Mouse (Mus musculus): ENCODE measurements at regions not wholly inside any gene's neighbourhood (a gene's known extent, or its start where the extent isn't known, plus 50 kb on each side); places are given as distances from the start of the nearest gene placed in this dataset.

DNA sequence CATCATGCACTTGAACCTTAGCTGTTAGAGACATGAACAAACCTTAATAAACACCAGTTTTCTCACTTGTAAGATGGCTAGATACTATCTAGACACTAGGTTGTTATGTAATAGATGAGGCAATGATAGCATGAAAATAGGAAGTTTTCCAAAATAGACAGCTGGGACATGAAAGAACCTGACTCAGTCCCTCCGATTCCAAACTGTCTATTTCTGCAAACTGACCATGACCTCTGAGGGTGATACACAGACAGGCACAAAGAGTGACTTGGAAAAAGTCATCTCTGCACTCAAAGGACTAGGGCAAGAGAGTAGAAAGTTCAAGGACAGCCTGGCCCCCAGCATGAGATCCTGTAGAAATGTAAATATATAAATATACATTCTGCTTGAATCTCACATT, 115.9 kb downstream of the Kctd12 start:
- 45% methylated on average over 1 of the region's 1 CpGs for WGBS (ENCODE audit: insufficient replicate concordance)

DNA sequence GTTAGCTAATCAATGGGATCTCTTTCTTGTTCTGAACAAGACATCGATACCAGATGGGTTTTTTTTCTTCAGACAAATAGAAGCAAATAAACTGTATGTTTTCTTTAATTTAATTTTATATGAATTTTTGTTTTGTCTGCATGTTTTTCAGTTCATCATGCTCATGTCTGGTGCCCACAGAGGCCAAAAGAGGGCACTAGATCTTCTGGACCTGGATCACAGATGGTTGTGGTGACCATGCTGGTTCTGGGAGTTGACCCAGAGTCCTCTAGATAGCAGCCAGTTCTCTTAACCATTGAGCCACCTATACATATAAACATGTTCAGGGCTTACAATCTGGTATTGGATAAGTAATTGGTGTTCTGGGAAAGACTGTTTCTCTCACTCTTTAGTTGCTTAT, 120.7 kb downstream of the Kctd12 start:
- no peaks in the 10 kb centered on the region for H3K36me3 ChIP-seq (ENCODE audit: control insufficient read depth, insufficient read depth)
- H3K4me3 ChIP-seq (ENCODE audit: low read depth, low read length): no peak overlapping the region
- no peak overlapping the region for H3K4me2 ChIP-seq (ENCODE audit: low read depth, low read length)
- no peaks in the 10 kb centered on the region for H3K4me1 ChIP-seq (ENCODE audit: control insufficient read depth, low read depth, low read length)
- H3K27ac ChIP-seq (ENCODE audit: low read length): no peak overlapping the region
- 64% methylated on average over 1 of the region's 1 CpGs for WGBS (ENCODE audit: insufficient replicate concordance)
- H3K9ac ChIP-seq (ENCODE audit: low read depth, low read length): no peak overlapping the region
- ATAC-seq (ENCODE audit: low read depth): no peak
- no peaks in the 10 kb centered on the region for H3K27me3 ChIP-seq (ENCODE audit: control insufficient read depth, insufficient read depth, low read depth, low read length)
- H3K9me3 ChIP-seq (replicated peaks; ENCODE audit: control insufficient read depth, low read length): no peaks in the 10 kb centered on the region

More for the DNA sequence above, 115.9 kb downstream of the Kctd12 start:
- Histone ChIP-seq H3K4me2 (ENCODE audit: low read depth, low read length) (no peak overlapping the region), H3K4me1 (ENCODE audit: control insufficient read depth, low read depth, low read length) (no peaks in the 10 kb centered on the region), H3K9me3 (replicated peaks; ENCODE audit: control insufficient read depth, low read length) (no peaks in the 10 kb centered on the region), H3K27me3 (ENCODE audit: control insufficient read depth, insufficient read depth, low read depth, low read length) (no peaks in the 10 kb centered on the region), H3K4me3 (ENCODE audit: low read depth, low read length) (no peak overlapping the region), H3K9ac (ENCODE audit: low read depth, low read length) (no peak overlapping the region), H3K36me3 (ENCODE audit: control insufficient read depth, insufficient read depth) (no peaks in the 10 kb centered on the region), H3K27ac (ENCODE audit: low read length) (no peak overlapping the region)
- no peak for ATAC-seq (ENCODE audit: low read depth)

DNA sequence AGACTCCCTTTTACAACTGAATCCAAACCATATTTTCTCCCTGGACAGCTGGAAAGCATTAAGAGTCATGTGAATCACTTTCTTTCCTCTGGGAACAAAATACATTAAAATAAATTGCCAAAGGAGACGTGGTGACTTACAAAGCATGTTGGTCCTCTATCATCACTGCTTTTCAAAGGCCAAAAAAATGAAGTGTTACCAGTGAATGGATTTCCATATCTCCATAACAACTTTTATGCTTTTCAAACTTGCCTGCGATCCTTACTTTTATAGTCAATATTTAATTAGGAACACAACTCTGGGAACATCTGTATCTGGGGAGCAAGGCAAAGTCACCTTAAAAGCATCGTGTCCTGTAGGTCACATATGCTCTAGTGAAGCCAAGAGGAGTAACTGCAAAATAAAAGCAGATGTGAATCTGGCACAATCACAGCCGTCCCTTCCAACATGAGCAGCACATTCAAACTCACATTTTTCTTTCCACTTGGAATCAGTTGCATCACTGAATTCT, 123.0 kb downstream of the Kctd12 start:
- H3K4me1 ChIP-seq (ENCODE audit: control insufficient read depth, low read depth, low read length): no peaks in the 10 kb centered on the region
- H3K9me3 ChIP-seq (replicated peaks; ENCODE audit: control insufficient read depth, low read length): no peaks in the 10 kb centered on the region
- H3K4me3 ChIP-seq (ENCODE audit: low read depth, low read length): no peak overlapping the region
- H3K9ac ChIP-seq (ENCODE audit: low read depth, low read length): no peak overlapping the region
- no peak for ATAC-seq (ENCODE audit: low read depth)
- no peak overlapping the region for H3K4me2 ChIP-seq (ENCODE audit: low read depth, low read length)
- WGBS (ENCODE audit: insufficient replicate concordance): 60% methylated on average over 4 of the region's 4 CpGs
- no peak overlapping the region for H3K27ac ChIP-seq (ENCODE audit: low read length)
- H3K27me3 ChIP-seq (ENCODE audit: control insufficient read depth, insufficient read depth, low read depth, low read length): no peaks in the 10 kb centered on the region
- no peaks in the 10 kb centered on the region for H3K36me3 ChIP-seq (ENCODE audit: control insufficient read depth, insufficient read depth)

DNA sequence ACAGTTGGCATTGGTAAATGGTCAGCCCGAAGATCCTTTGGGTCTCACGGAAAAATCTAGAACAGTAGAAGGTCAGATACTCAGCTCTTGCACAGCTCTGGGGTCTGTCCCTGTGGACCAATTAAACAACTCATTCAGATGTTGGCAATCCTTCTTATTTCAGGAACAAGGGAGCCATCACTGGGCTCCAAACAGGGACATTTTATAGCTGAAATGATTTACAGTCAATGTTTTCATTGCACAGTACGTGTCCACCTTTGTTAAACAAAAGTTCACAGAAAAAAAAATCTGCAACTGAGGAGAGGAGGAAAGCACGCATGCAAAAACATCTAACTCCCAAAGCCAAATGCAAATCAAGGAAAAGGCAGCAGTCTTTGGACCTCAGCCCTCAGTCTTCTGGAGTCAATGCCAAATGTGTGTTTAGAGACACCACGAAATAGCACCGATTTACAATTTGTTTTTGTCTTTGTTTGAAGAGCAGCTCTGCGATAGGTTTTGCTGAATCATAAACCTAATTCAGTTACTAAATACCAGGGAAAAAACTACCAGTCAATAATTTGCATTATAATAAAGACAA, 127.1 kb downstream of the Kctd12 start:
- Histone ChIP-seq H3K4me1 (ENCODE audit: control insufficient read depth, low read depth, low read length) (no peaks in the 10 kb centered on the region), H3K27me3 (ENCODE audit: control insufficient read depth, insufficient read depth, low read depth, low read length) (no peaks in the 10 kb centered on the region), H3K9ac (ENCODE audit: low read depth, low read length) (no peak overlapping the region), H3K4me2 (ENCODE audit: low read depth, low read length) (no peak overlapping the region), H3K4me3 (ENCODE audit: low read depth, low read length) (no peak overlapping the region), H3K9me3 (replicated peaks; ENCODE audit: control insufficient read depth, low read length) (no peaks in the 10 kb centered on the region), H3K36me3 (ENCODE audit: control insufficient read depth, insufficient read depth) (no peaks in the 10 kb centered on the region), H3K27ac (ENCODE audit: low read length) (no peak overlapping the region)
- no peak for ATAC-seq (ENCODE audit: low read depth)
- 67% methylated on average over 7 of the region's 7 CpGs for WGBS (ENCODE audit: insufficient replicate concordance)

DNA sequence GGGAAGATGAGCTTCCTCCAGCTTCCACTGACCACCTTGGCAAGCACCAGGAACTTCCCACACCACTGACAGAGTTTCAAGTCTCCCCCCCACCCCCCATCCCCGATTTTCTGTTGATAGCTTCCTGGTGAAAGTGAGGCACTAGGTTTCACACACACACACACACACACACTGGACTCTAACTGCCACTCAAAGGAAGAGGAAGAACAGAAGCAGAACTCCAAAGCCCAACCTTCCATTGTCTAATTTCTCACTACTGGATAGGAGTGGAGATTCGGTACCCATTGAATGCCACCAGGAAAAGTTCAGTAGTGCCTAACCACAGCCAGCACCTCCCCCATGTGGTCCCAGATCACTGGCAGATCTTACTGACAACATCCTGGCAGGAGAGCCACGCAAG, 138.7 kb downstream of the Kctd12 start:
- no peak overlapping the region for H3K4me3 ChIP-seq (ENCODE audit: low read depth, low read length)
- no peaks in the 10 kb centered on the region for H3K27me3 ChIP-seq (ENCODE audit: control insufficient read depth, insufficient read depth, low read depth, low read length)
- H3K4me2 ChIP-seq (ENCODE audit: low read depth, low read length): no peak overlapping the region
- no peaks in the 10 kb centered on the region for H3K4me1 ChIP-seq (ENCODE audit: control insufficient read depth, low read depth, low read length)
- no peak overlapping the region for H3K9ac ChIP-seq (ENCODE audit: low read depth, low read length)
- H3K36me3 ChIP-seq (ENCODE audit: control insufficient read depth, insufficient read depth): no peaks in the 10 kb centered on the region
- no peak overlapping the region for H3K27ac ChIP-seq (ENCODE audit: low read length)
- 22% methylated on average over 3 of the region's 3 CpGs for WGBS (ENCODE audit: insufficient replicate concordance)
- no peak for ATAC-seq (ENCODE audit: low read depth)
- H3K9me3 ChIP-seq (replicated peaks; ENCODE audit: control insufficient read depth, low read length): no peaks in the 10 kb centered on the region

DNA sequence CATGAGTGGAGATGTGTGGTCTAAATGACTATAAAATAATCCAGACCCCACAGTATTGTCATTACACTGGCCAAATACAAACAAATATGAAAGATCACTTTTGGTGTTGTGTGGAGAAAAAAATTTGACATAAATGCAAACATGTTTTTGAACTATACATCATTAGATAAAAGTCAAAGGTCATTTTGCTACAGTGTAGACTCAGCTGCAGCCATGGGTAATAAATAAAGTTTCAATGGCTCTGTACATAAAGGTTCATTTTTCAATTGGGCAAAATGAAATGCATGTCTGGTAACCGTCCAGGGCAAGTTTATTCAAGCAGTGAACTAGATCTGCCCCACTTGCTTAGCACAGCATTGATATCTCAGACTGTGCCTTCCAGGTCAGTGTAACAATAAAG, 144.8 kb downstream of the Kctd12 start:
- Histone ChIP-seq H3K9me3 (replicated peaks; ENCODE audit: control insufficient read depth, low read length) (no peaks in the 10 kb centered on the region), H3K27ac (ENCODE audit: low read length) (no peak overlapping the region), H3K4me3 (ENCODE audit: low read depth, low read length) (no peak overlapping the region), H3K9ac (ENCODE audit: low read depth, low read length) (no peak overlapping the region), H3K4me2 (ENCODE audit: low read depth, low read length) (no peak overlapping the region), H3K36me3 (ENCODE audit: control insufficient read depth, insufficient read depth) (no peaks in the 10 kb centered on the region), H3K4me1 (ENCODE audit: control insufficient read depth, low read depth, low read length) (no peaks in the 10 kb centered on the region), H3K27me3 (ENCODE audit: control insufficient read depth, insufficient read depth, low read depth, low read length) (no peaks in the 10 kb centered on the region)
- 58% methylated on average over 1 of the region's 1 CpGs for WGBS (ENCODE audit: insufficient replicate concordance)
- ATAC-seq (ENCODE audit: low read depth): no peak

DNA sequence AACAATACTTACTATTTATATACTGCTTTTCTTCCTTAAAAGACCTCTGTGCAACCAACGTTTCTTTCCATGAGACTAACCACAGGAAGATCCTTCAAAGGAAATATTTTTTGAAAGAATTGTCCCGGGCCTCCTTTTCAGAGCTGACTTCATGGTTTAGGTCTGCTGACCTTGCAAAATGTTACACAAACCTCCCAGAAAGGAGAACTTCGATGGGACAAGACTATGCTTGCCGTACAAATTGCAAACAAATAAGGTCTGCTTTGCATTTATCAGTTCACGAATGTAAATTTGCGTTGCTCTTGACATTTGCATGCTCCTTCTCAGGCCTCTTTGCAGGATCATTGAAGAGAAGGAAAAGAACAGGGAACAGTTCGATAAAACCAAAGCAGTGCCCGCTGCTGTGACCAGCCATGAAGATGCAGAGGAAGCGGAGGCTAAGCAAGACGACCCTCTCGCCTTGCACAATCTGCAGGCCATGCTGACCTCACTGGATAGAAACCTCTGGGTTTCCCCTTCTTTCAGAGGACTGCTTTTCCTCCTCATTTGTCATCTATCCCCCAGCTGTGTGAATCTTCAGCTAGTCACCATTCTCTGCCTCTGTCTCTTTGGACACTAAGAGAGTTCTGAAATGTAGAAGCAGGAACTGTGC, 147.2 kb downstream of the Kctd12 start:
- Histone ChIP-seq H3K4me2 (ENCODE audit: low read depth, low read length) (no peak overlapping the region), H3K36me3 (ENCODE audit: control insufficient read depth, insufficient read depth) (no peaks in the 10 kb centered on the region), H3K9ac (ENCODE audit: low read depth, low read length) (no peak overlapping the region), H3K4me3 (ENCODE audit: low read depth, low read length) (no peak overlapping the region), H3K4me1 (ENCODE audit: control insufficient read depth, low read depth, low read length) (no peaks in the 10 kb centered on the region), H3K27me3 (ENCODE audit: control insufficient read depth, insufficient read depth, low read depth, low read length) (no peaks in the 10 kb centered on the region), H3K9me3 (replicated peaks; ENCODE audit: control insufficient read depth, low read length) (no peaks in the 10 kb centered on the region), H3K27ac (ENCODE audit: low read length) (peak overlapping the region; percentile 14; the same call in 1 of the 2 replicates)
- WGBS (ENCODE audit: insufficient replicate concordance): 29% methylated on average over 11 of the region's 11 CpGs
- ATAC-seq (ENCODE audit: low read depth): 0 out of 2 replicates have a peak, but pooled peaks have one; percentile 41

DNA sequence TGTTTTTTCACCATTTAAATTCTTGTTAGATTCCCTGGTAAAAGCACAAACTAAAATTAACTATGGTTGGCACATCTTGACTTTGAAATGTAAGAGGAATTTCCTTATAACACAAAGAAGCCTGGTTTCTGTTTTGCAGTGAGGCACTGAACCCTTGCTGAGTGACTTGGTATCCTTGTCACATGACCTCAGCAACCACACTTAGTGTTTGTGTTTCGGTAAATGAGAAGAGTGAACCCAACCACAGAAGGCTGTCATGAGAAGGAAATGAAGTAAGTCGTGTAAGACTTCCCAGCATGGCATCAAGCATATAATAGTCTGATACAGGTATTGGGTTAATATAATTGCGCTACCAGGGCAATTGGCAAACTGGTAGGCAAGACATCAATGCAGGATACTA, 154.0 kb downstream of the Kctd12 start:
- Histone ChIP-seq H3K36me3 (ENCODE audit: control insufficient read depth, insufficient read depth) (no peaks in the 10 kb centered on the region), H3K27me3 (ENCODE audit: control insufficient read depth, insufficient read depth, low read depth, low read length) (no peaks in the 10 kb centered on the region), H3K9ac (ENCODE audit: low read depth, low read length) (no peak overlapping the region), H3K4me3 (ENCODE audit: low read depth, low read length) (no peak overlapping the region), H3K4me1 (ENCODE audit: control insufficient read depth, low read depth, low read length) (no peaks in the 10 kb centered on the region), H3K4me2 (ENCODE audit: low read depth, low read length) (no peak overlapping the region), H3K9me3 (replicated peaks; ENCODE audit: control insufficient read depth, low read length) (no peaks in the 10 kb centered on the region), H3K27ac (ENCODE audit: low read length) (no peak overlapping the region)
- ATAC-seq (ENCODE audit: low read depth): peak; percentile 33; the same call in 1 of the 2 replicates
- WGBS (ENCODE audit: insufficient replicate concordance): 38% methylated on average over 3 of the region's 3 CpGs

DNA sequence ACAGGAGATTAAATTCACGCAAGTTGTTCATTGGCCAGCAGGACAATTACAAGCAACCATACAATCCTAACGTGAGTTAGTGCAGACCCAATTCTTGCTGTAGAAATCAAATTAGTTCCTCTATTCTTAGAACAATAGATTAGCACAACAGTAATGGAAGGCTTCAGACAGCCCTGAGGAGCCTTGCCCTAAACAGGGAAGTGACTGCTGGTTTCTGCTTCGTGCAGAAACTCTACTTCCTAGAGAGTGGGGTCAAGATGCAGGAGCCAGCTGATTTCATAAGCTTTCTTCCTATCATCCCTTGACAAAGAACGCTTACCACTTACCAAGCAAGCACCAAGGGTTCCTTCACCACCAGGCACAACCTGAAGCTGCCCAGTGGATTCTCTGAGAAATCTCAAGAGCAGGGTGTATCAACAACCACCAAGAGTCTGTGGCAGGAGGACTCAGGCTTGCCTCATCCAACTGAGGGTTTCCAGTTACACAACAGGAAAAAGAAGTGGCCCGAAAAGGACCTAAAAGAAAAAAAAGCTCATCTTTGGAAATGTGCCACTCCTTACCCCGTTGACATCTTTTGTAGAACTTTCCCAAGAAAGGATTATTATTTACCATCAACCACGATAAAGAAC, 154.6 kb downstream of the Kctd12 start:
- Histone ChIP-seq H3K4me2 (ENCODE audit: low read depth, low read length) (no peak overlapping the region), H3K27me3 (ENCODE audit: control insufficient read depth, insufficient read depth, low read depth, low read length) (no peaks in the 10 kb centered on the region), H3K36me3 (ENCODE audit: control insufficient read depth, insufficient read depth) (no peaks in the 10 kb centered on the region), H3K4me3 (ENCODE audit: low read depth, low read length) (no peak overlapping the region), H3K27ac (ENCODE audit: low read length) (peak overlapping the region; percentile 25; the same call in 1 of the 2 replicates), H3K4me1 (ENCODE audit: control insufficient read depth, low read depth, low read length) (no peaks in the 10 kb centered on the region), H3K9me3 (replicated peaks; ENCODE audit: control insufficient read depth, low read length) (no peaks in the 10 kb centered on the region), H3K9ac (ENCODE audit: low read depth, low read length) (no peak overlapping the region)
- peak; percentile 53; the same call in 1 of the 2 replicates for ATAC-seq (ENCODE audit: low read depth)
- 40% methylated on average over 7 of the region's 7 CpGs for WGBS (ENCODE audit: insufficient replicate concordance)
